Mouse (Mus musculus): Measurements from ENCODE around the gene Nfkb2. TPM values are rescaled to one million over a fixed set of nuclear protein-coding genes. Genes with fewer than 3 reads are reported as not detected.

Nfkb2 gene
- polyA plus RNA-seq, 2 experiments, result 9.7 to 22.2 TPM

DNA sequence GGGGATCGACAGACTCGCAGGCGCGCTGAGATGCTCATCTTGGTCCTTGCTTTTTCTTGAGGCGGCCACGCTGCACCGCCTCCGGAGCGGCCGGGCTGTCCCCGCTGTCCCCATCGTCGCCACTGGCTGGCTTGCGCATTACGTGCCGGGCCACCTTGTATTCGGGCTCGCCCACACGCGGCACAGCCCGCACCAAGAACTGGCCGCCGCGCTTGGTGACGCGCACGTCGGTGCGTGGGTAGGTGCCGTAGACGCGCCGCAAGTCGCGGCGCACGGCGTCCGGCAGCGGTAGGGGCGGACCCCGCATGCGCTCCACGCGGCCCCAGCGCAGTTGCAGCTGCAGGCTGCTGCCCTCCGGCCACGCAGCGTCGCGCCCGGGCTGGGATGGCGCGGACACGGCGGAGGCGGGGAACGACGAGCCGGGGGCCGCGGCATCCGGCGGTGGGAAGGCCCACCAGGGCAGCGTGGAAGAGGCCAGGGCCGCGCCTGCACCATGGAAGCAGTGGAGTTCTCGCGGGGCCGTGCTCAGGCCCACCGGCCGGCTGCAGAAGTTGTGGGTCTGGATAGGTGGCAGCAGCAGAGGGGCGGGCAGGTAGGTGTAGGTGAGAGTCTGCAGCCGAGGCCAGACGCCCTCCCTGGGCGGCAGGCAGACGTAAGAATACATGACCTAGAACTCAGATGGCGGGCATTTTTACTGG is 44.8 kb downstream of the Nfkb2 start:
- Histone ChIP-seq H3K9me3 (ENCODE audit: control insufficient read depth, low read length) (no peaks in the 10 kb centered on the region), H3K36me3 (ENCODE audit: control insufficient read depth, insufficient read depth, low read length) (no peaks in the 10 kb centered on the region), H3K4me1 (ENCODE audit: control insufficient read depth, insufficient read depth, low read length) (0 out of 2 replicates have a peak, but pooled peaks cover 7% of the 10 kb centered on the region), H3K27me3 (ENCODE audit: control insufficient read depth, insufficient read depth, low read length) (no peaks in the 10 kb centered on the region), H3K4me2 (replicated peaks; ENCODE audit: low read depth, low read length, severe bottlenecking) (peak overlapping the region; percentile 85), H3K9ac (ENCODE audit: low read depth, low read length, severe bottlenecking) (peak overlapping the region; percentile 80), H3K27ac (replicated peaks; ENCODE audit: low read depth, low read length) (peak overlapping the region; percentile 79), H3K4me3 (replicated peaks; ENCODE audit: low read length) (peak overlapping the region; percentile 76)
- DNase-seq (ENCODE audit: low spot score) (peak; percentile 73), ATAC-seq (ENCODE audit: low FRiP score, low read depth) (peak; percentile 91)
- WGBS, result 1% methylated on average over 75 of the region's 78 CpGs
- TF ChIP-seq POLR2A (IDR thresholded peaks at IDR 0.05; ENCODE audit: borderline replicate concordance, extremely low read depth, insufficient read depth, insufficient read length), result peak; percentile 84

DNA sequence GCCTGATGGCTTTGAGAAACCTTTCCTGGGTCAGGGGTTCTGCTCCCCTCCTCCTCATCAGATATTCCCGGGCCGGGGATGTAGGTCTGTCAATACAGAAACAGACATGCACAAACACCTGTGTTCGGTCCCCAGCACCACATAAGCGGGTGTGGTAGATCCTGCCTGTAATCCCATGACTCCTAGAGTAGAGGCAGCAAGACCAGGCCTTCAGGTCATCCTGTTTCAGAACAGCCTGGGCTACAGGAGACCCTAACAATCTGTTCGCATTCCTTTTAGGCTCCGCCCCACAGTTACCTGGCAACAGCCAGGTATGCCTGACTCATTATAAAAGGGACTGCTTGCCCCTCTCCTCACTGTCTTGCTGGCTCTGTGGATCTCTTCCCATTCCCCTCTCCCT is 45.4 kb downstream of the Nfkb2 start:
- Histone ChIP-seq H3K9ac (ENCODE audit: low read depth, low read length, severe bottlenecking) (peak overlapping the region; percentile 80), H3K4me1 (ENCODE audit: control insufficient read depth, insufficient read depth, low read length) (0 out of 2 replicates have a peak, but pooled peaks cover 7% of the 10 kb centered on the region), H3K36me3 (ENCODE audit: control insufficient read depth, insufficient read depth, low read length) (no peaks in the 10 kb centered on the region), H3K9me3 (ENCODE audit: control insufficient read depth, low read length) (no peaks in the 10 kb centered on the region), H3K27ac (replicated peaks; ENCODE audit: low read depth, low read length) (peak overlapping the region; percentile 79), H3K4me2 (replicated peaks; ENCODE audit: low read depth, low read length, severe bottlenecking) (peak overlapping the region; percentile 85), H3K4me3 (replicated peaks; ENCODE audit: low read length) (peak overlapping the region; percentile 76), H3K27me3 (ENCODE audit: control insufficient read depth, insufficient read depth, low read length) (no peaks in the 10 kb centered on the region)
- ATAC-seq (ENCODE audit: low FRiP score, low read depth), result no peak
- WGBS, result 28% methylated on average over 6 of the region's 6 CpGs
- no peak for DNase-seq (ENCODE audit: low spot score)
- TF ChIP-seq POLR2A (IDR thresholded peaks at IDR 0.05; ENCODE audit: borderline replicate concordance, extremely low read depth, insufficient read depth, insufficient read length), result no peak

- Histone ChIP-seq H3K27me3 (ENCODE audit: control insufficient read depth, insufficient read depth, low read length) (no peaks in the 10 kb centered on the region), H3K4me2 (replicated peaks; ENCODE audit: low read depth, low read length, severe bottlenecking) (peak within 1 kb of the TSS; percentile 85), H3K9ac (ENCODE audit: low read depth, low read length, severe bottlenecking) (peak within 1 kb of the TSS; percentile 80), H3K4me1 (ENCODE audit: control insufficient read depth, insufficient read depth, low read length) (0 out of 2 replicates have a peak, but pooled peaks cover 7% of the 10 kb centered on the region), H3K27ac (replicated peaks; ENCODE audit: low read depth, low read length) (peak within 1 kb of the TSS; percentile 79), H3K9me3 (ENCODE audit: control insufficient read depth, low read length) (no peaks in the 10 kb centered on the region), H3K36me3 (ENCODE audit: control insufficient read depth, insufficient read depth, low read length) (no peaks in the 10 kb centered on the region), H3K4me3 (replicated peaks; ENCODE audit: low read length) (peak within 1 kb of the TSS; percentile 76)
- 41% methylated on average over 10 of the region's 10 CpGs for WGBS
- DNase-seq (ENCODE audit: low spot score) (no peak), ATAC-seq (ENCODE audit: low FRiP score, low read depth) (no peak)
- TF ChIP-seq POLR2A (IDR thresholded peaks at IDR 0.05; ENCODE audit: borderline replicate concordance, extremely low read depth, insufficient read depth, insufficient read length), result no peak
These were observed 46.2 kb downstream of the Nfkb2 start, which contains the start of gene 2310034G01Rik for GRCm38 (mm10) chr19:46350168-46350932. Gene 2310034G01Rik (minus strand): TSS chr19:46350302.

DNA sequence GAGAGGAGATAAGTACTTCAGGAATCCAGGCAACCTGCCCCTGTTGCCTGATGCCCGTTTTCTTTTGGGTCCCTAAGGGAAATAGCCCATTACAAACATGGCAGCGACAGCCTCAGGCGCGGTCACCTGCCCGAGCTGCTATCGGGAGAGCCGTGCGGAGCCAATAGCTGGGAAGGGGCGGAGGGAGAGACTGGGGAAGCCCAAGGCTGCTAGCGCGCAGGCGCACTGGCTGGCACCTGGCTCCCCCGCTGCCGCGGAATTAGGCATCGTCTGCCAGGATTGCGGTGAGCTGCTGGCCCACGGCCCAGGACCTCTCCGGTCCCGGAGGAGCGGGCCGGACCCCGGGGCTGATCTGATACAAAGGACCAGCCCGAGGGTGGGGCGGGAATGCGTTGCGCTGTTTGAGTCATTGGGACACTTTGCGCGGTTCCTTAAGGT is 52.6 kb downstream of the Nfkb2 start:
- Histone ChIP-seq H3K9me3 (ENCODE audit: control insufficient read depth, low read length) (no peaks in the 10 kb centered on the region), H3K27me3 (ENCODE audit: control insufficient read depth, insufficient read depth, low read length) (peaks cover 15% of the 10 kb centered on the region; the same call in 1 of the 2 replicates), H3K4me1 (ENCODE audit: control insufficient read depth, insufficient read depth, low read length) (peaks cover 4% of the 10 kb centered on the region), H3K4me3 (replicated peaks; ENCODE audit: low read length) (peak overlapping the region; percentile 46), H3K4me2 (replicated peaks; ENCODE audit: low read depth, low read length, severe bottlenecking) (peak overlapping the region; percentile 68), H3K27ac (replicated peaks; ENCODE audit: low read depth, low read length) (no peak overlapping the region), H3K9ac (ENCODE audit: low read depth, low read length, severe bottlenecking) (peak overlapping the region; percentile 49), H3K36me3 (ENCODE audit: control insufficient read depth, insufficient read depth, low read length) (no peaks in the 10 kb centered on the region)
- ATAC-seq (ENCODE audit: low FRiP score, low read depth) (peak; percentile 50; the same call in 1 of the 2 replicates), DNase-seq (ENCODE audit: low spot score) (peak; percentile 83)
- TF ChIP-seq POLR2A (IDR thresholded peaks at IDR 0.05; ENCODE audit: borderline replicate concordance, extremely low read depth, insufficient read depth, insufficient read length), result no peak
- under 1% methylated on average over 26 of the region's 29 CpGs for WGBS

All from limb, embryonic 14.5 days (tissue).